Mouse (Mus musculus): ENCODE results near the gene Atl3.

DNA sequence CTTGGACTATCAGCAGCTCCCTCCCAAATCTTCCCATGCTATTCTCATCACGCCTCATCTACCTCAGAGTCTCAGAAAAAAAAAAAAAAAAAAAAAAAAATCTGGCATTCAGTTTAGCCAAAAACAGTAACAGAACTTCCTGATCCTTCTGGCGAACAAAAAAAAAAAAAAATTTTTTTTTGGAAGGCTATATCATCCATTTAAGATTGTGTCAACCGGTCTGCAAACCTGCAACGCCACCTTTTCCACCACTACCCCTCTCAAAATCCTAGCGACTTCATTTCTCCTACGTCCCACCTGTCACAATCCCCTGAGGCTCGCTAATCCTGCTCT, 11.6 kb upstream of the Atl3 start:
- TF ChIP-seq CTCF (IDR thresholded peaks at IDR 0.05; ENCODE audit: borderline replicate concordance, extremely low read depth, insufficient read depth, insufficient read length) (no peak), POLR2A (IDR thresholded peaks at IDR 0.05; ENCODE audit: borderline replicate concordance, extremely low read depth, insufficient read depth, insufficient read length, poor library complexity, severe bottlenecking) (no peak)

Data from brain, embryonic 14.5 days (tissue).